Mouse (Mus musculus) ovary, adult 18-20 months (tissue): ENCODE measurements around the gene Ms4a6b.
"Not testable (repeated sequence)": the region's sequence is repeated elsewhere in the genome, so short reads cannot be mapped to it uniquely, and the experiment has no call there.

Experiments
- DNase-seq: peaks from one replicate; pipeline ENCODE4 v3.0.0; 2022; ENCODE audit warnings: low spot score, mixed read lengths

Ms4a6b gene

DNA sequence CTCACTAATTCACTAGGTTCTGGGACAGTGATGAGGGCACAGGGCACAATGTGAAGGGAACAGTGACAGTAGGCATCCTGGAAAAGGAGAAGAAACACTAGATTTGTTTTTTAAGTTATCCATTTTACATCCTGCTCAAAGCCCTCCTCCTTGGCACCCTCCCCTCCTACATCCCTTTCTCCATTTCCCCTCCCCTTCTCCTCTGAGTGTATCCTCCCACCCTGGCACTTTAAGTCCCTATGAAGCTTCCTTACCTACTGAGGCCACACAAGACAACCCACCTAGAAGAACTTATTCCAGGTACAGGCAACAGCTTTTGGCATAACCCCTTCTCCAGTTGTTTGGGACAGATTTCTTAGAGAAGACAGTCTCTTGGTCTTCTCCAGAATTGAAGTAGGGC lies at the start of gene Ms4a6b:
Gene Ms4a6b, plus strand, starts transcription at position 267 of the 400 bp plus-strand sequence.
- DNase-seq, result no peak

DNA sequence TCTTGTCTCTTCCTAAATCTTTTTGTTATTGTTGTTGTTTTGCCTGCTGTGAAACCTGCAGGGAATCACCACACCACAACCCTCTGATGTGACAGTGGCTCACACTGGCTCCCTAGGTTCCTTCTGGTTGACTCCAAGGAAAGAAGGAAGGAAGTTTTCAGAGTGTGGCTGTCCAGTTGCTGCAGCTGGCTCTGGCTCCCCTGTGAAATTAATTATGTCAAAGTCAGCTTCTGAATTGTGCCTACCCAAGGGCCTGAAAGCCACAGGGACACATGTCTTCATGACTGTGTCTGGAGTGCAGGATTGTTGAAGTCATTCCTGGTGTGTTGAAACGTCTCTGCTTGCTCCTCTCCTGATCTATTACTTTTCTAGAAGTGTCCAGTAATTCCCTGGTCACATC lies 48.0 kb upstream of the Ms4a6b start:
- DNase-seq, result not testable (repeated sequence)

DNA sequence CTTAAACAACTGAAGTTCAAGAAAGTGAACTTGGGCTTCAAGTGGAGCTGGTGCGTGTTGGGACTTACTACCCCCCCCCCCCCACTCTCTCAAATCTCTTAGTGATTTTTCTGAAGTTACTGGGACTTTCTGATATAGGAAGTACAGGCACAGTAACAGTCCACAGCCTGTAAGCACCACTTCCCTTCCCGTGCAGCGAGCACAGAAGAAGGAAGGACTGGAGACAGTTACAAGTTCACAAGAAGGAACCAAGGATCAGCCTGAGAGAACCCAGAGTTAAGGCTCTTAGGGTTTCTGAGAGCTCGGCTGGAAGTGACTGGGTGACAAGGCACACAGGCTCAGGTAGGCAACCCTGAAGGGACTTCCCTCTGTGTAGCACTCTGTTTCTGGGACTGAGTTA lies 47.1 kb upstream of the Ms4a6b start, which contains the start of gene Ms4a6c:
Gene Ms4a6c, plus strand, starts transcription at position 152 of the 400 bp plus-strand sequence.
- not testable (repeated sequence) for DNase-seq

DNA sequence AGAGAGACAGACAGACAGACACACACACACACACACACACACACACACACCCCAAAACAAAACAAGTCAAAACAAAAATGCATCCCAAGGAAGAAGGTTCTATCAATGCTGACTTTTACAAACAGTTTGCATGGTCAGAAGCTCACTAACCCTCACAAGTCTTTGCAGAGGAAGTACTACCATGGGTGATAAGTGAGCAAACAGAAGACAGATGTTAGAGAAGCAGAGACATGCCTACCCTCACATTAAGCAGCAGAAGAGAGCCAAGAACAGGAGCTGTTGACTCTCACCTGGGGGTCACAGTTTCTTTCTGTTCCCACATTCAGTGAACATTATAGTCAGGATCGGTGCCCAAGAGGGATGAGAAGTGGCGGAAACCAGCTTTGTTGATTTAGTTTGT lies 36.6 kb upstream of the Ms4a6b start:
- no peak for DNase-seq

DNA sequence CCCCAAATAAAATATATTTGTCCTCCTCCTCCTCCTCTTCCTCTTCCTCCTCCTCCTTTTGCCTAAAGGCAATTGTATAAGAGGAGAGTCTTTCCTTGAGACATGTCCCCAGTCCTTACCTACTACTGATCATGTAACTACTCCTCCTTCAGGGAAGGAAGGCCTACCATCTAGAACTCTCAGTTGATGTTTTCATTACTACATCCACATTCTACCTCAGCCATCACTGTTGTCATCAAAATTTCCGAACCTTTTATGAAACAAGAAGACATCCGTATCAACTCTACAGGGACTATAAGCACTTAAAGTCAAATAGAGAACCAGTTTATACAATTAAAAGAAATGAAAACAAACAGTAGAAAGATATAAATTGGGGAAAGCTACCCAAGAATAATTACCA lies 33.6 kb upstream of the Ms4a6b start:
- DNase-seq, result no peak

DNA sequence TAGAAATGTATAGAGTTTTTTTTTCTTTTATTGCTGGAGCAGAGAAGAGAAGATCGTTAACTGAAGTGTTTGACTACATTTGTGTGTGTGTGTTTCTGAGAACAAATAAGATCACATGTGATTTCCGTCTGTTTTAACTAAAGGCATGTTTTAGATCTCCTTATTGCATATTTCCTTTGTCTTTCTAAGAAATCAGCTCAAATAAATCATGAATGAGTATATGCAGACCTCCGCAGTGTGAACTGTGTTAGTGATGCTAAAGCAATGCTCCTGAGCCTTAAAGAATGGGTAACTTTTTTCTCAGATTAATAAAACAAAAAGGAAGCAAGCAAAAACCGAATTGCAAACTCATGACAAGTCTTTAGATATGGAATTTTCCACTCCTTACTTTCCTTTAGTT lies 32.4 kb upstream of the Ms4a6b start:
- DNase-seq, result no peak

DNA sequence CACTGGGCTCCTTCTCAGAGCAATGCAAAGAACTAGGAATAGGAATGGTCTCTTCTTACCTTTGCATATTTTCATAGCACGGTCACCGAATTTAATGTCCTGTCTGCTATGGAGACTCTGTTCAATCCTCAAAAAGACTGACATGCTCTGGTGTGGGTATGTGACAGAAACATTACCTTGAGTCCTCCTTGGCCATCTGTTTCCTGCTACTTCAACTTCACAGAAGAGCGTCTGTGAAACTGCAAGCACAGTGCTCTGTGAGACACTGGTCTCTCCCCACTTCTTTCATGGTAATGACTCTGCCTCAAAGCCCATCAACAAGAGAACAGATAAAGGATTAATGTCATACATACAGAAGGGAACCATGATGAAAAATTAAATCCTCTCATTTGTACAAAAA lies 31.9 kb upstream of the Ms4a6b start:
- no peak for DNase-seq

DNA sequence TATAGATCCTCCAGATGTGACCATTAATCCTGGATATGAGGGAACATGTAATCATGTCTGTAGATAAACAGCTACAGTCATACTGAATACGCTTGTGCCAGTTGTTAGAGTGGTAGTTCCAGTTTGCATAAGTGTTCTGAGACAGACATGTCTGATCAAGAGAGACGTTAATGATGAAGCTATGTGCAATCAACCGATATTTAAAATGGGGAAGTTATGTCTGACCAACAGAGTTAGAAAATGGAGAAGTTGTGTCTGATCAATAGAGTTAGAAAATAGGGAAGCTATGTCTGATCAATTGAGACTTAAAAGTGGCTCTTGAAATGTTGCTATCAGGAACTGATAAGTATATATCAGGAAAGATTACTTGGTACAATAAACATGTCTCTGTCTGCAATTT lies 31.0 kb upstream of the Ms4a6b start:
- no peak for DNase-seq

DNA sequence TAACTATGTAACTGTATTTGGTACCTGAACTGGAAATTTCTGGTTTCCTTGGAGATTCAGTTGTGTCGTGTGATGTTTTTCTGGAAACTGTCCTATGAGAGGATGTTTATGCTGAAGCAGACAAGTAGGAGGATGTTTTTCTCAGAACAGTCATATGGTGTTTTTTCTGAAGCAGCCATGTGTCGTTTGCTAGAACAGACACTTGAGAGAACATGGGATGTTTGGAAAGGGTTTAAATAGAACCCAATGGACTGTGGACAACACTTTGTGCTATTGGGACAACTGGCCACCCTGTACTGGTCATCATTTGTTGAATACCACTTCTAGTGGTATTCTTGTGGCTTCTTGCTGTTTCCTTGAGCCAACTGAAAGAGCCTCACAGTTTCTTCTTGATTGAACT lies 30.6 kb upstream of the Ms4a6b start, which contains the start of gene Gm8369:
Gene Gm8369, plus strand, starts transcription at position 193 of the 400 bp plus-strand sequence.
- no peak for DNase-seq

DNA sequence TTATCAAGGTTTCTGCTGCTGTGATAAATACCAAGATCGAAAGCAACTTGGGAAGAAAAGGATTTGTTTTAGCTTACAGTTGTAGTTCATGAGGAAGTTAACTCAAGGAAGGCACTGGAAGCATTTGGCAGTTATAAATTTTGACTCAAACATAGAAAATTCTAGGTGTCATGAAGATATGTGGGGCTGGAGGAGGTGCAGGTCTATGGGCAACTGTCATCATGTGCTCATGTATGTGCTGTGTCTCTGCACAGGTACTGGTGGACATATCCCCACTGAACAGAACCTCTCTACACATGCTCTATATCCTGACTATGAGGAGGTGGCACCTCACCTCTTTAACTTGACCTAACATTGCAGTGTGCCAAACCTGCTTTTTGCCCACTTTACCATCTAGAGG lies 29.7 kb upstream of the Ms4a6b start:
- no peak for DNase-seq

DNA sequence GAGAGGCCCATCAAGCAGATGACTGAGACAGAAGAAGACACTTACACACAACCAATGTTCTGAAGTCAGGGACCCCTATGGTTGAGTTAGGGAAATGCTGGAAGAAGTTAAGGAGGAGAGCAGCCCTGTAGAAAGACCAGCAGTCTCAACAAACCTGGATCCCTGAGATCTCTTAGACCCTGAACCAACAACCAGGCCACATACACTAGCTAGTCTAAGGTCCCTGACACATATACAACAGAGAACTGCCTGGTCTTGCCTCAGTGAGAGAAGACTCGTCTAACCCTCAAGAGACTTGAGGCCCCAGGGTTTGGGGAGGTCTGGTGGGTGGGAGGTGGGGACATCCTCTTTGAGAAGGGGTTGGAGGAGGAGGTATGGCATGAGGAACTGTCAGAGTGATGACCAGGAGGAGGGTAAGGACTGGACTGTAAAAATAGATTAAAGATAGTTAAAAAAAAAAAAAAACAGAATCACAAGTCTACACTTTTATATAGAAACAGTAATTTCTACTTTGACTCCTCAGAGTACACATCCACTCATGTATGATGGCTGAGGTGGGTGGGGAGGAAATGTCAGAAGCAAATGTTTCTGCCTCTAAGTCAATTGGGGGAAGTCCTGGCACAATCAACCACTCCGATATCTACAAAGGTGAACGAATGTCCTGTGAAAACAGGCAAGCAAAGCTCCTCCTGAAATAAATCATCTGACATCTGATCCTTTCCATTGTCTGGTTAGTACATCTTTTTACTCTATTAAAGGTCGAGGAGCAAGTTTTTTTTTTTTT lies 24.7 kb upstream of the Ms4a6b start:
- no peak for DNase-seq

DNA sequence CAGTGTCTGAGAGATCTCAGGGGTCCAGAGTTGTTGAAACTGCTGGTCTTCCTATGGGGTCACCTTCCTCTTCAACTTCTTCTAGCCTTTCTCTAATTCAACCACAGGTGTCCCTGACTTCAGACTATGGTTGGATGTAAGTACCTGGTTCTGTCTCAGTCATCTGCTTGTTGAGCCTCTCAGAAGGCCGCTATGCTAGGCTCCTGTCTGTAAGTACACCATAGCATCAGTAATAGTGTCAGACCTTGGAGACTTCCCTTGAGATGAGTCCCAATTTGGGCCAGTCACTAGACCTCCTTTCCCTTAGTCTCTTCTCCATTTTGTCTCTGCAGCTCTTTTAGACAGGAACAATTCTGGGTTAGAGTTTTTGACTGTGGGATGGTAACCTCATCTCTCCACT lies 23.6 kb upstream of the Ms4a6b start:
- no peak for DNase-seq

DNA sequence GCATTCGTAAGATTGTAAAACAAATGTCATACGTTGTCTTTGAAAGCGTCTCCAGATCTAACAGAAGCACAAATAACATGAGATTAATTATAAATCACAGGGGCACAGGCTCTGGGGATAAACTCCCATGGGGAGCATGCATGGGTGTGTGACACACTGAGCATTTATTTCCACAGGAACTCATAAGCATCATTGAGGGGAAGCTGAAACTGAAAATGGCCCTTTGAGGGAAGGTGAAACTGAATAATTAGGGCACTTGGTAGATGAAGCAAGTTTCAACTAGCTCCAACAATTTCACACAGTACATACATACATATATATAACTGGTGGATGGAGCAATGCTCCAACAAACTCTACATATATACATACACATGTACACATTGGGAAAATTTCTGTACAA lies 21.8 kb upstream of the Ms4a6b start:
- DNase-seq, result no peak

DNA sequence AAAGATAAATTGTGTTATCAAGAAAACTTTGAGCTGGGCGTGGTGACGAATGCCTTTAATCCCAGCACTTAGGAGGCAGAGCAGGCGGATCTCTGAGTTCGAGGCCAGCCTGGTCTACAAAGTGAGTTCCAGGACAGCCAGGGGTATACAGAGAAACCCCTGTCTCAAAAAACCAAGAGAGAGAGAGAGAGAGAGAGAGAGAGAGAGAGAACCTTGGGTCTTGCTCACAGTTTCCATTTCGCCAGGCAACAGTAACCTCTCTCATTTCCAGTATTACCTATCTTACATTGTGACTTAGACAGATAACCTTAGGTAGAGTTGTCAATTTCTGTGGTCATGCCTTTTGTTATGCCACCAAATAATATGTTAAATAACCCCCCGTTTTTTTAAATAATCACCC lies 20.0 kb upstream of the Ms4a6b start:
- no peak for DNase-seq

DNA sequence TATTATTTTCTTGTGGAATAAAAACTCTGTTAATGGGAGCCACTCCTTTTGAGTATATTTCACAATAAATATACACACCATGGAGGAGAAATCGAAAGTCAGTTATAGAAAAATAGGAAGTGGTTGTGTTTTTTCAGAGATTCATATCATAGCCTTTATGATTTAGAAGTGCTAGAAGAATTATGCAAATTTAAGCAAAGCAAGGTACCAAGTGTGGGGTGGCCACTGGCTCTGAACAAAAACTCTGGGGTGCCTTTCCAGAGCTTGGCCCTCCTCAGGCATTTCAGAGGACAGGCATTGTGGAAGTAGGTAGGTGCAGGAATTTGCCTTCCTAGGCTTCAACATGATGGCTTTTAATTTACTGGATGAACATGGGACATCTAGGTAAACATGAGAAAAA lies 19.0 kb upstream of the Ms4a6b start:
- DNase-seq, result not testable (repeated sequence)

DNA sequence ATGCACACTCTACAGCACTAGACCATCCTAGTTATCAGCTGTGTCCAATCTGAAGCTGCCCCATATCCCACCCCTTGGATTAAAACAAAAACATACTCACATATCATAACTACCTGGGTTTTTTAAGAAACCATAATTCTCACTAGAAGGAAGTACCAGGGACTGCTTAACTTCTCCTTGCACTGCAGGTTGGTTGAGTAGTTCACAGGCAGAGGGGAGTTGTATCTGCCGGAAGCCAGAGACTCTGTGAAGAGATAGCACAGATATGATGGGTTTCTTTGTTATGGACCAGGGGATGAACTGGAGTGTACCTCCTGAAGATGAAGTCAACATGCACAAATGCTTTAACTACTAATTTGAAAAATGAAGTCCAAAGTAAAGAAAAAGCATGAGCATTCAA lies 15.5 kb upstream of the Ms4a6b start:
- no peak for DNase-seq

DNA sequence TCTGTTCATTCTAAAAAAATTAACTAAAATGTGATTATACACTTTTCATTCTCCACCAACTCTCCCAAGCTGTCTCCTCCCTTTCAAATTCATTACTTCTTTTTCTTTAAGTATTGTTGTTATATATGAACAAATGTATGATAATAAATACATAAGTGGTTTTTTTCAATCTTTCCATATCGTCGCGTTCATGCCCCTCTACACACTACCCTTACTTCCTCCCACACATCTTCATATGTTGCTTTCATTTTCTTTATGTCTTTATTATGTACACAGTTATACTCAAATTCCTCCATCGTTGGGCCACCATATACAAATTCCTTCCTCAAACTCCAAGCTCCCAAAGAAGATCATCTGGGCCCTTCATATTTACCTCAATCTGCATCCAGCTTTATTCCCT lies 15.0 kb upstream of the Ms4a6b start:
- DNase-seq, result no peak

DNA sequence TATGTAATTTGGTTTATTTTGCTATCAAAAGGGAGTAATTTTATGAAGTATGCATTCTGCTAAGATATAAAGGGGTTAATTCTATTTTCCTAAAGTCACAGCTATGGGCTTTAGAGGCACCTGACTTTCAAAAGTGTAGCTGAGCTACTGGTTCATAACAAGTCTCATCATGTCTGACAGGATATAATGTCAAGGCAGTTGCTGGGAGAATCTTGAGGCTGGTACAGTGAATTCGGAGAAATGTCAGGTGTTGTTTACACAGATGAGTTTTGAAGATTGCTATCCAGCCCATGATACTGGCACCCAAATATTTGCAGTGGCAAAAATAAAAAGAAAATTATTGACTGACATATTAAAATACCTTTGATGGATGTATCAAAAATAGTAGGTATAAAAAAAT lies 11.5 kb upstream of the Ms4a6b start:
- no peak for DNase-seq

DNA sequence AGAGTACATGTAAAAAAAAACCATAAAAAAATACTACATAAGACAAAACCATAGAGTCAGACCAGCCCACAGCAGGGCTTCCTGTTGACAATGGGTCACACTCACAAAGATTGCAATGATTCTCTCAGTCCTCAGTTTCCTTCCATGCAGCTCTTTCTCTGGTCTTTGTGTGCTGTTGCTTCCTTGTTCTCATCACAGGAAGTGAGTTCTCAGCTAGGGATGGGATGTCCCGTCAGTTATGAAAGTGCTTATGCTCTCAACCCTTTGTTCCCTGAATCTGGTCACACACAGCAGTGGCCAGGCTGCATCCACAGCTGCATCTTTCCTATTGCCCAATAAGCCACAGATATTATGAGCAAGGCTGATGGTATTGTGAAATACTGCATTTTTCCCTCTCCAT lies 2.9 kb upstream of the Ms4a6b start:
- no peak for DNase-seq

DNA sequence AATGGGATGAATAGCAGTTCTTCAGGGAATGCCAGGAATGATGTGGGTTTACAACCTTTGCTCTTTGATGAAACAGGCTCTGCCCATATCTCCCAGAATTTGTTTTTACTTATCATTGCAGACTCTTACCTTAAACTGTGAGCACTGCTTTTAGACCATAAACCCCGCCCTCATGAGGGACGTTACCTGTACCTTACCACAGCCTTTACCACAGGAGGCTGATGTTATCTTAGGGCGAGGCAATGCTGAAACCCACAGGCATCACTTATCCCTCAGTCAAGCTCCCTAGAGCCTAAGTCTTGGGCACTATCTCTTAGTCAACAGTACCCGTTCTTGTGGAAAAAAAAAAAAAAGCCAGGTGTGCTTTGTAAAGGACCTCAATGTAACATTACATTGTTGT lies 533 bp downstream of the Ms4a6b start:
- DNase-seq, result no peak

DNA sequence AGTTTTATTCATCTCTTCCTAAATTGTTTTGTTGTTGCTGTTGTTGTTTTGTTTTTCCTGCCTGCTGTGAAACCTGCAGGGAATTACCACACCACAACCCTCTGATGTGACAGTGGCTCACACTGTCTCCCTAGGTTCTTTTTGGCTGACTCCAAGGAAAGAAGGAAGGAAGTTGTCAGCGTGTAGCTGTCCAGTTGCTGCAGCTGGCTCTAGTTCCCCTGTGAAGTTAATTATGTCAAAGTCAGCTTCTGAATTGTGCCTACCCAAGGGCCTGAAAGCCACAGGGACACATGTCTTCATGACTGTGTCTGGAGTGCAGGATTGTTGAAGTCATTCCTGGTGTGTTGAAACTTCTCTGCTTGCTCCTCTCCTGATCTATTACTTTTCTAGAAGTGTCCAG lies 1.1 kb downstream of the Ms4a6b start:
- DNase-seq, result not testable (repeated sequence)

DNA sequence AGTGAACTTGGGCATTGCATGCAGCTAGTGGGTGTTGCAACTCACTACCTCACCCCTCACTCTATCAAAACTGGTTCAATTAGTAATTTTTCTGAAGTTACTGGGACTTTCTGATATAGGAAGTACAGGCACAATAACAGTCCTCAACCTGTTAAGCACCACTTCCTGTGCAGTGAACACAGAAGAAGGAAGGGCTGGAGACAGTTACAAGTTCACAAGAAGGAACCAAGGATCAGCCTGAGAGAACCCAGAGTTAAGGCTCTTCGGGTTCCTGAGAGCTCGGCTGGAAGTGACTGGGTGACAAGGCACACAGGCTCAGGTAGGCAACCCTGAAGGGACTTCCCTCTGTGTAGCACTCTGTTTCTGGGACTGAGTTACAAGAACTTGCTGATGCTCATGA lies 2.0 kb downstream of the Ms4a6b start:
- DNase-seq, result not testable (repeated sequence)

DNA sequence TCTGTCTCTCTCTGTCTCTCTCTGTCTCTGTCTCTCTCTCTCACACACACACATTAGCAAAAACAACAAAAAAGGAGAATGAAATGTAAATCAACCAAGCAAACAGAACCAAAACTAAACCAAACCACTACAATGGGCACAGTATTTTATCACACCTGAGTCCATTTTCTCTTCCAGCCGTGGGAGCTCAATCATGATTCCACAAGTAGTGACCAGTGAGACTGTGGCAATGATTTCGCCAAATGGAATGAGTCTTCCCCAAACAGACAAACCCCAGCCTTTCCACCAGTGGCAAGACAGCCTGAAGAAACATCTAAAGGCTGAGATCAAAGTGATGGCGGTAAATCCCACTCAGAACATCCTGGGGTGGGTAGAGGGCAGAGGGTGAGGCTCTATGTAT lies 3.8 kb downstream of the Ms4a6b start:
- no peak for DNase-seq

DNA sequence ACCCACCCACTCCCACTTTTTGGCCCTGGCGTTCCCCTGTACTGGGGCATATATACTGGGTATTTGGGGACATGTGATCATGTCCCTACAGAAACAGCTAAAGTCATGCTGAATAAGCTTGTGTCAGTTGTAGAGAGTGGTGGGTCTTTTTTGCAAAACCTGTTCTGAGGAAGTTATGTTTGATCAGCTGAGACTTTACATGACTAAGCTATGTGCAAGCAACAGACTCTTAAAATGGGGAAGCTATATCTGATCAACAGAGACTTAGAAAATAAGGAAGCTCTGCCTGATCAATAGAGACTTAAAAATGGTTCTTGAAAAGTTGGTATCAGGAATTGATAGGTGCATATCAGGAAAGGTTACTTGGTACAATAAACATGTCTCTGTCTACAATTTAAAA lies 17.1 kb downstream of the Ms4a6b start:
- DNase-seq, result no peak
